ENCODE assay signal across 8 mouse cellular contexts in genomic region chr3:134331499-134332153, GRCm38 (mm10).
DNase-seq lines count a peak whose midpoint lies in the region; ATAC-seq and TF ChIP-seq lines count a peak whose summit lies in the region.

No protein-coding gene starts in this region.

- no peak overlapping the region for H3K27ac ChIP-seq in lung, embryonic 14.5 days (ENCODE audit: low read depth)
- H3K27ac ChIP-seq in forebrain, embryonic 11.5 days (ENCODE audit: low read depth, low read length) = no peak overlapping the region
- H3K27ac ChIP-seq in intestine, embryonic 14.5 days (ENCODE audit: low read depth) = no peak overlapping the region
- H3K27ac ChIP-seq in midbrain, embryonic 15.5 days = peak overlapping the region; percentile 77

- no peaks in the 10 kb centered on the region for H3K36me3 ChIP-seq in lung, embryonic 14.5 days (ENCODE audit: insufficient read depth)
- H3K36me3 ChIP-seq in forebrain, embryonic 11.5 days (ENCODE audit: control insufficient read depth, insufficient read depth, low read length) = no peaks in the 10 kb centered on the region
- no peaks in the 10 kb centered on the region for H3K36me3 ChIP-seq in intestine, embryonic 14.5 days (ENCODE audit: control insufficient read depth, insufficient read depth, low read length)
- H3K36me3 ChIP-seq in midbrain, embryonic 15.5 days (replicated peaks) = no peaks in the 10 kb centered on the region

- H3K27me3 ChIP-seq in lung, embryonic 14.5 days (ENCODE audit: insufficient read depth, low read length) = no peaks in the 10 kb centered on the region
- no peaks in the 10 kb centered on the region for H3K27me3 ChIP-seq in forebrain, embryonic 11.5 days (ENCODE audit: control insufficient read depth, insufficient read depth, low read length)
- H3K27me3 ChIP-seq in intestine, embryonic 14.5 days (replicated peaks; ENCODE audit: control insufficient read depth, insufficient read depth, low read length) = no peaks in the 10 kb centered on the region
- no peaks in the 10 kb centered on the region for H3K27me3 ChIP-seq in midbrain, embryonic 15.5 days (replicated peaks)

- no peak for ATAC-seq in lung, embryonic 14.5 days (ENCODE audit: insufficient read depth)
- ATAC-seq in forebrain, embryonic 11.5 days (replicated peaks; ENCODE audit: low FRiP score) = peak; percentile 83
- no peak for ATAC-seq in intestine, embryonic 14.5 days (replicated peaks; ENCODE audit: low FRiP score, low TSS enrichment, low read depth)
- ATAC-seq in midbrain, embryonic 15.5 days (replicated peaks) = peak; percentile 93

- no peak overlapping the region for H3K9ac ChIP-seq in lung, embryonic 14.5 days
- no peak overlapping the region for H3K9ac ChIP-seq in forebrain, embryonic 11.5 days (ENCODE audit: low read length)
- no peak overlapping the region for H3K9ac ChIP-seq in intestine, embryonic 14.5 days (ENCODE audit: low read length)
- H3K9ac ChIP-seq in midbrain, embryonic 15.5 days = peak overlapping the region; percentile 35

- 37% methylated on average over 16 of the region's 16 CpGs for WGBS in lung, embryonic 14.5 days
- WGBS in forebrain, embryonic 11.5 days = 46% methylated on average over 16 of the region's 16 CpGs
- WGBS in intestine, embryonic 14.5 days = 49% methylated on average over 16 of the region's 16 CpGs
- 32% methylated on average over 16 of the region's 16 CpGs for WGBS in midbrain, embryonic 15.5 days

- peak overlapping the region; percentile 42 for H3K4me2 ChIP-seq in lung, embryonic 14.5 days
- peak overlapping the region; percentile 40; the same call in 1 of the 2 replicates for H3K4me2 ChIP-seq in forebrain, embryonic 11.5 days (ENCODE audit: low read depth, low read length, severe bottlenecking)
- peak overlapping the region; percentile 44 for H3K4me2 ChIP-seq in intestine, embryonic 14.5 days (ENCODE audit: low read length)
- H3K4me2 ChIP-seq in midbrain, embryonic 15.5 days = peak overlapping the region; percentile 51

- H3K9me3 ChIP-seq in lung, embryonic 14.5 days (ENCODE audit: low read depth, low read length) = peaks cover 3% of the 10 kb centered on the region; the same call in 1 of the 2 replicates
- H3K9me3 ChIP-seq in forebrain, embryonic 11.5 days (ENCODE audit: control insufficient read depth, low read length) = no peaks in the 10 kb centered on the region
- H3K9me3 ChIP-seq in intestine, embryonic 14.5 days (ENCODE audit: control insufficient read depth, low read length) = no peaks in the 10 kb centered on the region
- no peaks in the 10 kb centered on the region for H3K9me3 ChIP-seq in midbrain, embryonic 15.5 days

- H3K4me1 ChIP-seq in lung, embryonic 14.5 days (ENCODE audit: insufficient read depth) = no peaks in the 10 kb centered on the region
- peaks cover 2% of the 10 kb centered on the region; the same call in 1 of the 2 replicates for H3K4me1 ChIP-seq in forebrain, embryonic 11.5 days (replicated peaks; ENCODE audit: control insufficient read depth, insufficient read depth, low read length)
- H3K4me1 ChIP-seq in intestine, embryonic 14.5 days (replicated peaks; ENCODE audit: control insufficient read depth, insufficient read depth, low read length) = peaks cover 3% of the 10 kb centered on the region; the same call in 1 of the 2 replicates
- peaks cover 12% of the 10 kb centered on the region for H3K4me1 ChIP-seq in midbrain, embryonic 15.5 days

- no peak overlapping the region for H3K4me3 ChIP-seq in lung, embryonic 14.5 days (ENCODE audit: low read depth, low read length)
- peak overlapping the region; percentile 7; the same call in 1 of the 2 replicates for H3K4me3 ChIP-seq in forebrain, embryonic 11.5 days (ENCODE audit: low read depth, low read length)
- H3K4me3 ChIP-seq in intestine, embryonic 14.5 days (ENCODE audit: low read depth, low read length) = peak overlapping the region; percentile 4; the same call in 1 of the 2 replicates
- H3K4me3 ChIP-seq in midbrain, embryonic 15.5 days = peak overlapping the region; percentile 35

- no peak for TF ChIP-seq CTCF in lung, embryonic 14.5 days (IDR thresholded peaks at IDR 0.05; ENCODE audit: low read depth)

- DNase-seq in lung, embryonic 14.5 days = peak; percentile 6
- DNase-seq in lung, postnatal 10 days = no peak
- peak; percentile 53 for DNase-seq in forebrain, embryonic 11.5 days (ENCODE audit: low spot score)
- DNase-seq in intestine, embryonic 14.5 days (ENCODE audit: low spot score) = no peak
- no peak for DNase-seq in spleen, postnatal 36 days (ENCODE audit: low spot score in 2 of 2)
- no peak for DNase-seq in lung, postnatal 4 days
- DNase-seq in ovary, postnatal 36 days (ENCODE audit: low spot score) = no peak

Comparison
In these comparisons a context has a peak if more than half of its experiments do, and no peak if none do; other contexts are left out.
1. DNase-seq: peak in lung, embryonic 14.5 days (single experiment) and forebrain, embryonic 11.5 days (single experiment); none in lung, postnatal 10 days (single experiment), intestine, embryonic 14.5 days (single experiment), spleen, postnatal 36 days (0 of 2), lung, postnatal 4 days (0 of 2) and ovary, postnatal 36 days (single experiment).
2. ATAC-seq: peak in forebrain, embryonic 11.5 days (single experiment) and midbrain, embryonic 15.5 days (single experiment); none in lung, embryonic 14.5 days (single experiment) and intestine, embryonic 14.5 days (single experiment).
3. Peak in every context shown above with its lines, with median percentiles within 50 percentile points of each other: H3K4me2 ChIP-seq.